Mouse (Mus musculus) cerebellum, postnatal 25 days (tissue): ENCODE measurements around the gene Myl4.

Experiments used
- DNase-seq, 2 experiments: peaks; one replicate each; pipeline ENCODE4 v3.0.0; 2021; ENCODE audit warnings: mixed read lengths in 2 of 2

Myl4 gene

GRCm38 (mm10) chr11:104608249-104608920 lies 57.9 kb downstream of the Myl4 start:
- DNase-seq: no peak

GRCm38 (mm10) chr11:104609033-104609684 lies 58.7 kb downstream of the Myl4 start:
- DNase-seq: no peak

GRCm38 (mm10) chr11:104609733-104610132 lies 59.3 kb downstream of the Myl4 start:
- DNase-seq: peak; percentile 19 to 31

- no peak for DNase-seq
Observed at GRCm38 (mm10) chr11:104611579-104612151, 61.2 kb downstream of the Myl4 start.

- DNase-seq: no peak
Observed at GRCm38 (mm10) chr11:104613551-104613950, 63.1 kb downstream of the Myl4 start.

- DNase-seq: no peak
Observed at GRCm38 (mm10) chr11:104614130-104614529, 63.7 kb downstream of the Myl4 start.

GRCm38 (mm10) chr11:104616182-104616581 lies 65.7 kb downstream of the Myl4 start:
- no peak for DNase-seq

GRCm38 (mm10) chr11:104618638-104619076 lies 68.2 kb downstream of the Myl4 start:
- no peak for DNase-seq

- DNase-seq: peak in 1 of 2 experiments; percentile 29
Observed at GRCm38 (mm10) chr11:104619084-104620022, 68.9 kb downstream of the Myl4 start.

- DNase-seq: peak; percentile 42 to 47
Observed at GRCm38 (mm10) chr11:104622040-104622962, 71.8 kb downstream of the Myl4 start.

- DNase-seq: peak; percentile 76 to 85
Observed at GRCm38 (mm10) chr11:104624791-104625391, 74.4 kb downstream of the Myl4 start.

- DNase-seq: no peak
Observed at GRCm38 (mm10) chr11:104625453-104626402, 75.3 kb downstream of the Myl4 start.

- DNase-seq: no peak
Observed at GRCm38 (mm10) chr11:104626635-104627034, 76.2 kb downstream of the Myl4 start.

GRCm38 (mm10) chr11:104627616-104628301 lies 77.3 kb downstream of the Myl4 start:
- no peak for DNase-seq

GRCm38 (mm10) chr11:104628566-104628965 lies 78.1 kb downstream of the Myl4 start:
- no peak for DNase-seq

GRCm38 (mm10) chr11:104630185-104630835 lies 79.8 kb downstream of the Myl4 start:
- peak; percentile 86 to 90 for DNase-seq

GRCm38 (mm10) chr11:104631306-104631705 lies 80.8 kb downstream of the Myl4 start:
- peak in 1 of 2 experiments; percentile 23 for DNase-seq

- peak in 1 of 2 experiments; percentile 1 for DNase-seq
Observed at GRCm38 (mm10) chr11:104637010-104637409, 86.5 kb downstream of the Myl4 start.

- no peak for DNase-seq
Observed at GRCm38 (mm10) chr11:104638006-104638405, 87.5 kb downstream of the Myl4 start.
